Mouse (Mus musculus): ENCODE results near the gene Smim12. TPM values are rescaled to one million over a fixed set of nuclear protein-coding genes. Genes with fewer than 3 reads are reported as not detected.

Gene Smim12
- total and polyA plus RNA-seq, 3 experiments: 48.3 to 60.1 TPM; not detected in 1

DNA sequence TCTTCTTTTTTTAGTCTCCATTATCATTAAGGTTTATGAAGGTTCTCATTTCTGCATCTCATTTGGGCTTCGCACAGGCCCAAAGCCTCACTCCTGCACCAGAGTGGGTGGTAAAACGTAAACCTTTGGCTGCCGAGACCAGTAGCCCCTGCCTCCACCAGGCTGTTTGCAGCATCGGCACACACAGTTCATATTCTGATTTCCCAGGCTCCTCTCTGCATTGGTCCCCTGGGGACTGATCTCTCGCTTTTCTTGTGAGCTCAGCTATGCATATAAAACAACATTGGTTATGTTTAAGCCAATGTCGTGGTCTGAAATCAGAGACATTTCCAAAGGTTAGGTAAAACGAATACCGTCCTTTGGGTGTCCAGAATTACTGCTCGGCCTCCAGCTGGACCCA lies 32.3 kb upstream of the Smim12 start:
- Histone ChIP-seq H3K27ac (ENCODE audit: control insufficient read depth, low read depth, low read length) (no peak overlapping the region), H3K36me3 (ENCODE audit: control insufficient read depth in 1 of 2, insufficient read depth in 2 of 2, low read length in 2 of 2) (no peaks in the 10 kb centered on the region), H3K4me3 (ENCODE audit: control insufficient read depth in 1 of 2, insufficient read depth in 1 of 2, low read depth in 2 of 2, low read length in 2 of 2) (no peak overlapping the region), H3K4me1 (ENCODE audit: control insufficient read depth in 1 of 2, insufficient read depth in 2 of 2, low read length in 2 of 2) (no peaks in the 10 kb centered on the region), H3K9ac (ENCODE audit: control insufficient read depth, low read depth, low read length, poor library complexity, severe bottlenecking) (no peak overlapping the region), H3K9me3 (replicated peaks; ENCODE audit: insufficient read depth, low read length) (no peaks in the 10 kb centered on the region), H3K79me2 (ENCODE audit: control insufficient read depth, insufficient read depth, low read length, poor library complexity) (no peaks in the 10 kb centered on the region), H3K27me3 (ENCODE audit: control insufficient read depth in 1 of 2, insufficient read depth in 2 of 2, low read length in 2 of 2) (no peaks in the 10 kb centered on the region)
- no peak for DNase-seq (ENCODE audit: low read depth, low spot score)
- TF ChIP-seq POLR2AphosphoS5 (IDR thresholded peaks at IDR 0.05; ENCODE audit: borderline replicate concordance, low read depth, low read length): no peak
- no peak for TF ChIP-seq MEF2A (IDR thresholded peaks at IDR 0.05; ENCODE audit: extremely low read depth, insufficient replicate concordance, low read depth, low read length, poor library complexity, severe bottlenecking)
- TF ChIP-seq CTCF (IDR thresholded peaks at IDR 0.05 in 2 of 3, conservative IDR thresholded peaks at IDR 0.05 in 1 of 3; ENCODE audit: control insufficient read depth in 1 of 3, insufficient read depth in 1 of 3, low read depth in 2 of 3, low read length in 3 of 3, poor library complexity in 1 of 3, severe bottlenecking in 1 of 3): no peak
- no peak for TF ChIP-seq MYC (IDR thresholded peaks at IDR 0.05; ENCODE audit: low read depth, low read length)
- no peak for TF ChIP-seq GATA1 (IDR thresholded peaks at IDR 0.05; ENCODE audit: low read depth, low read length)
- TF ChIP-seq CHD2 (IDR thresholded peaks at IDR 0.05; ENCODE audit: low read length): no peak
- no peak for TF ChIP-seq CHD1 (IDR thresholded peaks at IDR 0.05; ENCODE audit: low read depth, low read length)
- TF ChIP-seq NRF1 (IDR thresholded peaks at IDR 0.05; ENCODE audit: insufficient read depth, low read depth, low read length, poor library complexity, severe bottlenecking): no peak
- no peak for TF ChIP-seq GABPA (IDR thresholded peaks at IDR 0.05; ENCODE audit: low read depth, low read length)
- no peak for TF ChIP-seq ETS1 (IDR thresholded peaks at IDR 0.05; ENCODE audit: low read depth, low read length)
- no peak for TF ChIP-seq JUND (IDR thresholded peaks at IDR 0.05; ENCODE audit: low read depth, low read length)
- no peak for TF ChIP-seq POLR2A (IDR thresholded peaks at IDR 0.05; ENCODE audit: control insufficient read depth in 1 of 2, insufficient read depth in 1 of 2, low read depth in 1 of 2, low read length in 2 of 2, poor library complexity in 1 of 2)

DNA sequence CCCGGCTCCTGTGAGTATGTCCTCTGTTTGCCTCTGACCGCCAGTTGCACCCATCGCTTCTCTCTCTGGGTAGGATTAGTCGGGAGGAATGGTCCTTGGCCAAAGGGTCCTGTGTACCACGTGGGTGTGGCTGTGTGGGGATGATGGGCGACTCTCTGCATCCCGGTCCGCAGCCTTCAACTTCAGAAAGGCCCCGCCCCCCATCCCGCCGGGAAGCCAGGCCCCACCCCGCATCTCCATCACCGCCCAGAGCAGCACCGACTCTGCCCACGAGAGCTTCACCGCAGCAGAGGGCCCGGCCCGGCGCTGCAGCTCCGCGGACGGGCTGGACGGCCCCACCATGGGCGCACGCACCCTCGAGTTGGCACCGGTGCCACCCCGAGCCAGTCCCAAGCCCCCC lies 29.1 kb upstream of the Smim12 start:
- H3K9ac ChIP-seq (ENCODE audit: control insufficient read depth, low read depth, low read length, poor library complexity, severe bottlenecking): no peak overlapping the region
- no peak overlapping the region for H3K27ac ChIP-seq (ENCODE audit: control insufficient read depth, low read depth, low read length)
- H3K9me3 ChIP-seq (replicated peaks; ENCODE audit: insufficient read depth, low read length): no peaks in the 10 kb centered on the region
- H3K79me2 ChIP-seq (ENCODE audit: control insufficient read depth, insufficient read depth, low read length, poor library complexity): no peaks in the 10 kb centered on the region
- no peak overlapping the region for H3K4me3 ChIP-seq (ENCODE audit: control insufficient read depth in 1 of 2, insufficient read depth in 1 of 2, low read depth in 2 of 2, low read length in 2 of 2)
- no peaks in the 10 kb centered on the region for H3K36me3 ChIP-seq (ENCODE audit: control insufficient read depth in 1 of 2, insufficient read depth in 2 of 2, low read length in 2 of 2)
- no peak for DNase-seq (ENCODE audit: low read depth, low spot score)
- H3K4me1 ChIP-seq (ENCODE audit: control insufficient read depth in 1 of 2, insufficient read depth in 2 of 2, low read length in 2 of 2): no peaks in the 10 kb centered on the region
- no peaks in the 10 kb centered on the region for H3K27me3 ChIP-seq (ENCODE audit: control insufficient read depth in 1 of 2, insufficient read depth in 2 of 2, low read length in 2 of 2)
- TF ChIP-seq POLR2A (IDR thresholded peaks at IDR 0.05; ENCODE audit: control insufficient read depth in 1 of 2, insufficient read depth in 1 of 2, low read depth in 1 of 2, low read length in 2 of 2, poor library complexity in 1 of 2) (no peak), ZC3H11A (IDR thresholded peaks at IDR 0.05; ENCODE audit: low read depth, low read length) (no peak), USF1 (IDR thresholded peaks at IDR 0.05; ENCODE audit: low read depth, low read length) (no peak), MYB (IDR thresholded peaks at IDR 0.05; ENCODE audit: low read depth, low read length) (no peak), RAD21 (IDR thresholded peaks at IDR 0.05; ENCODE audit: low read depth, low read length) (no peak), SMC3 (IDR thresholded peaks at IDR 0.05; ENCODE audit: low read depth, low read length) (no peak), MAZ (IDR thresholded peaks at IDR 0.05; ENCODE audit: low read depth, low read length) (no peak)
